Mouse (Mus musculus) kidney, adult 18-20 months (tissue): ENCODE results near the gene Togaram2.
"Not testable (repeated sequence)": the region's sequence is repeated elsewhere in the genome, so short reads cannot be mapped to it uniquely, and the experiment has no call there.

Experiments
- DNase-seq: peaks from one replicate; pipeline ENCODE4 v3.0.0; 2021

The Togaram2 gene

GRCm38 (mm10) chr17:71673092-71673491 lies at the start of gene Togaram2:
TSS of gene Togaram2 (plus strand) at chr17:71673261.
- DNase-seq: no peak

- no peak for DNase-seq
Measured at GRCm38 (mm10) chr17:71631806-71632205, 41.3 kb upstream of the Togaram2 start.

- DNase-seq: no peak
Measured at GRCm38 (mm10) chr17:71633350-71633749, 39.7 kb upstream of the Togaram2 start.

GRCm38 (mm10) chr17:71636786-71637185 lies 36.3 kb upstream of the Togaram2 start:
- DNase-seq: no peak

GRCm38 (mm10) chr17:71637750-71638265 lies 35.3 kb upstream of the Togaram2 start:
- DNase-seq: no peak

- not testable (repeated sequence) for DNase-seq
Measured at GRCm38 (mm10) chr17:71639056-71639455, 34.0 kb upstream of the Togaram2 start.

- DNase-seq: no peak
Measured at GRCm38 (mm10) chr17:71640421-71641085, 32.5 kb upstream of the Togaram2 start.

GRCm38 (mm10) chr17:71642190-71642589 lies 30.9 kb upstream of the Togaram2 start:
- DNase-seq: no peak

GRCm38 (mm10) chr17:71650011-71650410 lies 23.1 kb upstream of the Togaram2 start:
- no peak for DNase-seq

- DNase-seq: no peak
Measured at GRCm38 (mm10) chr17:71652495-71652894, 20.6 kb upstream of the Togaram2 start.

- DNase-seq: no peak
Measured at GRCm38 (mm10) chr17:71652934-71653333, 20.1 kb upstream of the Togaram2 start.

GRCm38 (mm10) chr17:71657521-71657920 lies 15.5 kb upstream of the Togaram2 start:
- DNase-seq: no peak

GRCm38 (mm10) chr17:71658666-71659065 lies 14.4 kb upstream of the Togaram2 start:
- no peak for DNase-seq

- DNase-seq: no peak
Measured at GRCm38 (mm10) chr17:71660390-71660789, 12.7 kb upstream of the Togaram2 start.

- DNase-seq: peak; percentile 72
Measured at GRCm38 (mm10) chr17:71662751-71663250, 10.3 kb upstream of the Togaram2 start.

- no peak for DNase-seq
Measured at GRCm38 (mm10) chr17:71663491-71663890, 9.6 kb upstream of the Togaram2 start.

GRCm38 (mm10) chr17:71664172-71664571 lies 8.9 kb upstream of the Togaram2 start:
- DNase-seq: no peak

GRCm38 (mm10) chr17:71665201-71665600 lies 7.9 kb upstream of the Togaram2 start:
- DNase-seq: no peak

GRCm38 (mm10) chr17:71669511-71669910 lies 3.5 kb upstream of the Togaram2 start:
- DNase-seq: no peak

- DNase-seq: peak; percentile 36
Measured at GRCm38 (mm10) chr17:71671840-71672546, 1.1 kb upstream of the Togaram2 start.

GRCm38 (mm10) chr17:71673936-71674335 lies 875 bp downstream of the Togaram2 start:
- DNase-seq: no peak

- no peak for DNase-seq
Measured at GRCm38 (mm10) chr17:71674886-71675285, 1.8 kb downstream of the Togaram2 start.

- no peak for DNase-seq
Measured at GRCm38 (mm10) chr17:71681666-71682065, 8.6 kb downstream of the Togaram2 start.

- no peak for DNase-seq
Measured at GRCm38 (mm10) chr17:71682379-71682778, 9.3 kb downstream of the Togaram2 start.
